Comparison of ENCODE assay signal across 7 mouse cellular contexts in genomic region chr16:50201546-50202151, GRCm38 (mm10).
DNase-seq lines count a peak whose midpoint lies in the region; ATAC-seq and TF ChIP-seq lines count a peak whose summit lies in the region.

No protein-coding gene starts in this region.

- ATAC-seq in kidney, embryonic 15.5 days (replicated peaks; ENCODE audit: low FRiP score), result no peak
- ATAC-seq in embryonic facial prominence, embryonic 11.5 days (replicated peaks; ENCODE audit: insufficient number of reproducible peaks, low FRiP score, low TSS enrichment, low read depth), result no peak
- peak; percentile 50; the same call in 1 of the 2 replicates for ATAC-seq in monocyte, adult 5-6 weeks (replicated peaks; ENCODE audit: insufficient number of reproducible peaks, low FRiP score, low TSS enrichment, poor library complexity, severe bottlenecking)

- peaks cover 4% of the 10 kb centered on the region; the same call in 1 of the 2 replicates for H3K36me3 ChIP-seq in kidney, adult 2 months (ENCODE audit: control insufficient read depth, insufficient read depth, low read length)
- H3K36me3 ChIP-seq in kidney, embryonic 15.5 days, result peaks cover 46% of the 10 kb centered on the region
- peaks cover 37% of the 10 kb centered on the region for H3K36me3 ChIP-seq in E14TG2a.4 (ENCODE audit: insufficient read depth, low read length)
- peaks cover 6% of the 10 kb centered on the region for H3K36me3 ChIP-seq in embryonic facial prominence, embryonic 11.5 days (replicated peaks; ENCODE audit: control insufficient read depth, insufficient read depth, low read depth, low read length)

- TF ChIP-seq CTCF in kidney, adult 2 months (conservative IDR thresholded peaks at IDR 0.05; ENCODE audit: insufficient read depth, insufficient read length, low read depth, low read length), result peak; percentile 61
- peak; percentile 71 for TF ChIP-seq CTCF in E14TG2a.4 (conservative IDR thresholded peaks at IDR 0.05; ENCODE audit: low read length)

- no peaks in the 10 kb centered on the region for H3K9me3 ChIP-seq in kidney, embryonic 15.5 days (replicated peaks)
- H3K9me3 ChIP-seq in E14TG2a.4 (ENCODE audit: low read length), result peaks cover 2% of the 10 kb centered on the region; the same call in 1 of the 2 replicates
- no peaks in the 10 kb centered on the region for H3K9me3 ChIP-seq in embryonic facial prominence, embryonic 11.5 days (replicated peaks; ENCODE audit: control insufficient read depth, low read length)

- H3K9ac ChIP-seq in kidney, embryonic 15.5 days, result no peak overlapping the region
- no peak overlapping the region for H3K9ac ChIP-seq in embryonic facial prominence, embryonic 11.5 days (replicated peaks; ENCODE audit: low read length)

- no peaks in the 10 kb centered on the region for H3K27me3 ChIP-seq in kidney, adult 2 months (replicated peaks; ENCODE audit: control insufficient read depth, insufficient read depth, low read length)
- H3K27me3 ChIP-seq in kidney, embryonic 15.5 days, result no peaks in the 10 kb centered on the region
- H3K27me3 ChIP-seq in E14TG2a.4 (ENCODE audit: insufficient read depth, low read length), result no peaks in the 10 kb centered on the region
- no peaks in the 10 kb centered on the region for H3K27me3 ChIP-seq in embryonic facial prominence, embryonic 11.5 days (ENCODE audit: control insufficient read depth, insufficient read depth, low read length)

- TF ChIP-seq POLR2A in kidney, adult 2 months (IDR thresholded peaks at IDR 0.05; ENCODE audit: low read depth, low read length), result no peak

- H3K4me1 ChIP-seq in kidney, adult 2 months (ENCODE audit: control insufficient read depth, insufficient read depth, low read length), result 0 out of 2 replicates have a peak, but pooled peaks cover 3% of the 10 kb centered on the region
- H3K4me1 ChIP-seq in kidney, embryonic 15.5 days, result no peaks in the 10 kb centered on the region
- peaks cover 11% of the 10 kb centered on the region; the same call in 1 of the 2 replicates for H3K4me1 ChIP-seq in E14TG2a.4 (replicated peaks; ENCODE audit: low read depth, low read length)
- H3K4me1 ChIP-seq in embryonic facial prominence, embryonic 11.5 days (ENCODE audit: control insufficient read depth, insufficient read depth, low read length), result no peaks in the 10 kb centered on the region

- no peak overlapping the region for H3K27ac ChIP-seq in kidney, adult 2 months (ENCODE audit: insufficient read depth, low read depth, low read length)
- no peak overlapping the region for H3K27ac ChIP-seq in kidney, embryonic 15.5 days
- no peak overlapping the region for H3K27ac ChIP-seq in embryonic facial prominence, embryonic 11.5 days (replicated peaks; ENCODE audit: low read depth, low read length)

- peak; percentile 40 for DNase-seq in kidney, adult 2 months
- peak; percentile 35 for DNase-seq in adipocyte (ENCODE audit: low spot score)
- DNase-seq in embryonic facial prominence, embryonic 11.5 days (ENCODE audit: low spot score), result peak; percentile 34
- DNase-seq in ovary, postnatal 10 days (ENCODE audit: low spot score), result no peak

- H3K4me3 ChIP-seq in kidney, adult 2 months (ENCODE audit: insufficient read depth, low read depth, low read length), result no peak overlapping the region
- no peak overlapping the region for H3K4me3 ChIP-seq in kidney, embryonic 15.5 days (replicated peaks)
- H3K4me3 ChIP-seq in E14TG2a.4 (replicated peaks; ENCODE audit: low read length), result no peak overlapping the region
- H3K4me3 ChIP-seq in embryonic facial prominence, embryonic 11.5 days (ENCODE audit: low read depth, low read length), result no peak overlapping the region

- H3K4me2 ChIP-seq in kidney, embryonic 15.5 days, result no peak overlapping the region
- H3K4me2 ChIP-seq in embryonic facial prominence, embryonic 11.5 days (ENCODE audit: low read depth, low read length), result no peak overlapping the region

- WGBS in kidney, adult 2 months, result 91% methylated on average over 7 of the region's 7 CpGs
- WGBS in kidney, embryonic 15.5 days, result 88% methylated on average over 7 of the region's 7 CpGs
- 81% methylated on average over 7 of the region's 7 CpGs for WGBS in embryonic facial prominence, embryonic 11.5 days
